Mouse (Mus musculus): ENCODE measurements around the gene Prss12.

Gene Prss12

DNA sequence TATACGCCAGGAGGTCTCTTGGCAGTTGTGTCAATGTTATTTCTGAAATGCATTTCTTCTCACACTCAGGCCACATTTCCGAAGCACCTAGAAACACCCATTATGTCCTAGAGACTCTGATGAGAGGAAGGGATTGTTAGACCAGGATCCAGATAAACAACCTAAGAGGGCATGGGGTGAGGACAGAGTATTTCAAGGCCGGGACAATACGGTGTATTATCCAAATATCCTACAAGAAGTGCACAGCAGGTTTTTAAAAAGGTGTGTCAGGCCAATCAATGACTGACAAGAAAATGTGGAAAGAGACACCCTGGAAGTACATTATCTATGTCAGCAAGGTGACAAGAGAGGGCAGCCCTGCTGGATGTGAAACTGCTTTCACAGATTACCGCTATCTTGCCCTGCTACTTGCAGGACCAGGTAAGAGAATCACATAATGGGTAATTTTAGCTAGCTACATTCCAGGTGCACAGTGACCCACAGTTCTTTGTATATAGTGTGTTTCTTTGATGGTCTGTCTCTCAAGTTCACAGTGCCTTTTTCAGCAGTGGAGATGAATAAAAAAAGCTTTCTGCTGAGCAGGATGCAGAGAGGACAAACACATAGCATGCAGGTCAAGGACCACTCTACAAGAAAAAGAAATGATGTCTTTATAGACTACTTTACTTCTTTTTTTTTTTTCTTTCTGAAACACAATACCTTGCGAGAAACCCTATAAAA lies 97.0 kb downstream of the Prss12 start:
- DNase-seq: no peak

DNA sequence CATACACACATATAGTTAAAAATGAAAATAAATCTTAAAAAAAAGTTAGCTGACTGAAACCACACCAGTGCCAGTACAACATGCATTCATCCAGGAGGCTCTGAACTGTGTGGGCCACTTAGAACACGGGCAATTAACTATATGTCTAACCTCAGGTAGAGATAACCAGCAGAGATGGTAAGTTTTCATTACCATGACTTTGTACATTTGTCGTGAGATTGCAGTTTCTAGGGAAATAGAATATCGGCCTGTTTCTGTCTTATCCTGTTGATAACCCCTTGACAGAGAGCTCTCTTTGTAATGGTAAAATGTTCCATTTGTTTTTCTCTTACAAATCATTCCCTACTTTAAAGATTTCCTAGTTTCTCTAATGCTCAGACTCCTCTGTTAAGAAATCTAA lies 103.8 kb downstream of the Prss12 start:
- no peak for DNase-seq

- DNase-seq: no peak
Observed at GRCm38 (mm10) chr3:123553872-123554271, 107.2 kb downstream of the Prss12 start.

GRCm38 (mm10) chr3:123555254-123555865 lies 108.6 kb downstream of the Prss12 start:
- no peak for DNase-seq
